Comparison of ENCODE assay signal across 13 mouse cellular contexts in genomic region chr8:47988111-47988510, GRCm38 (mm10). TPM values are rescaled to one million over a fixed set of nuclear protein-coding genes. Genes with fewer than 3 reads are reported as not detected.
DNase-seq lines count a peak whose midpoint lies in the region; ATAC-seq lines count a peak whose summit lies in the region.
"Had no signal": no experiment of that assay in that cellular context is flagged by ENCODE, and none has a peak within 500 bp of the region (broad histone marks: within the 10 kb centered on the region; RNA-seq: fewer than 3 reads in every experiment).

No protein-coding gene starts in this region.

- H3K36me3 ChIP-seq in heart, embryonic 14.5 days (ENCODE audit: control insufficient read depth, insufficient read depth, low read length) = 0 out of 2 replicates have a peak, but pooled peaks cover 5% of the 10 kb centered on the region
- H3K36me3 ChIP-seq in lung, embryonic 15.5 days = no peaks in the 10 kb centered on the region
- no peaks in the 10 kb centered on the region for H3K36me3 ChIP-seq in intestine, embryonic 16.5 days (ENCODE audit: control insufficient read depth, insufficient read depth, low read length)
- H3K36me3 ChIP-seq in stomach, embryonic 16.5 days (ENCODE audit: control insufficient read depth, insufficient read depth, low read length) = no peaks in the 10 kb centered on the region
- H3K36me3 ChIP-seq in midbrain, embryonic 16.5 days (ENCODE audit: control insufficient read depth, insufficient read depth, low read length) = no peaks in the 10 kb centered on the region

- no peaks in the 10 kb centered on the region for H3K9me3 ChIP-seq in heart, embryonic 14.5 days (ENCODE audit: control insufficient read depth, low read length)
- H3K9me3 ChIP-seq in lung, embryonic 15.5 days = no peaks in the 10 kb centered on the region
- no peaks in the 10 kb centered on the region for H3K9me3 ChIP-seq in intestine, embryonic 16.5 days (ENCODE audit: control insufficient read depth, low read length)
- no peaks in the 10 kb centered on the region for H3K9me3 ChIP-seq in stomach, embryonic 16.5 days (replicated peaks; ENCODE audit: control insufficient read depth, low read length)
- no peaks in the 10 kb centered on the region for H3K9me3 ChIP-seq in midbrain, embryonic 16.5 days (replicated peaks; ENCODE audit: control insufficient read depth, low read length, poor library complexity, severe bottlenecking)

- H3K9ac ChIP-seq in heart, embryonic 14.5 days (ENCODE audit: low read length) = peak overlapping the region; percentile 34; the same call in 1 of the 2 replicates
- no peak overlapping the region for H3K9ac ChIP-seq in lung, embryonic 15.5 days
- 0 out of 2 replicates have a peak overlapping the region, but pooled peaks have one; percentile 8 for H3K9ac ChIP-seq in intestine, embryonic 16.5 days (ENCODE audit: low read depth, low read length)
- H3K9ac ChIP-seq in stomach, embryonic 16.5 days (ENCODE audit: low read length) = no peak overlapping the region
- no peak overlapping the region for H3K9ac ChIP-seq in midbrain, embryonic 16.5 days (ENCODE audit: low read depth, low read length)

- no peaks in the 10 kb centered on the region for H3K27me3 ChIP-seq in heart, embryonic 14.5 days (ENCODE audit: control insufficient read depth, insufficient read depth, low read length)
- no peaks in the 10 kb centered on the region for H3K27me3 ChIP-seq in lung, embryonic 15.5 days
- no peaks in the 10 kb centered on the region for H3K27me3 ChIP-seq in intestine, embryonic 16.5 days (replicated peaks; ENCODE audit: control insufficient read depth, insufficient read depth, low read length)
- no peaks in the 10 kb centered on the region for H3K27me3 ChIP-seq in stomach, embryonic 16.5 days (ENCODE audit: control insufficient read depth, insufficient read depth, low read length)
- no peaks in the 10 kb centered on the region for H3K27me3 ChIP-seq in midbrain, embryonic 16.5 days (ENCODE audit: control insufficient read depth, insufficient read depth, low read depth, low read length)
- H3K27me3 ChIP-seq: Patski had no signal

- intact Hi-C loops in left cerebral cortex, postnatal 14 days (cut with DNase I) = no loop called here

- no peak overlapping the region for H3K27ac ChIP-seq in heart, embryonic 14.5 days (replicated peaks in 1 of 2; ENCODE audit: control insufficient read depth in 1 of 2, insufficient read depth in 1 of 2, low read depth in 2 of 2, low read length in 2 of 2)
- H3K27ac ChIP-seq in lung, embryonic 15.5 days = 0 out of 2 replicates have a peak overlapping the region, but pooled peaks have one; percentile 2
- no peak overlapping the region for H3K27ac ChIP-seq in intestine, embryonic 16.5 days (ENCODE audit: low read length)
- no peak overlapping the region for H3K27ac ChIP-seq in stomach, embryonic 16.5 days (ENCODE audit: low read length)
- no peak overlapping the region for H3K27ac ChIP-seq in midbrain, embryonic 16.5 days (ENCODE audit: low read length)
- H3K27ac ChIP-seq: macrophage had no signal

- no peak for ATAC-seq in heart, embryonic 14.5 days (ENCODE audit: insufficient number of reproducible peaks, insufficient read depth, low FRiP score, low read depth)
- no peak for ATAC-seq in lung, embryonic 15.5 days (ENCODE audit: borderline replicate concordance, extremely low read depth, low FRiP score, low TSS enrichment)
- peak; percentile 19; the same call in 1 of the 2 replicates for ATAC-seq in intestine, embryonic 16.5 days
- no peak for ATAC-seq in stomach, embryonic 16.5 days (ENCODE audit: insufficient read depth, low FRiP score)
- ATAC-seq in midbrain, embryonic 16.5 days = no peak
- ATAC-seq: Patski had no signal

- H3K4me3 ChIP-seq in heart, embryonic 14.5 days (ENCODE audit: control insufficient read depth in 1 of 2, insufficient read depth in 1 of 2, low read depth in 1 of 2, low read length in 2 of 2) = peak overlapping the region in 1 of 2 experiments; percentile 6; a peak in 1 of 4 replicates
- H3K4me3 ChIP-seq in lung, embryonic 15.5 days = peak overlapping the region; percentile 79
- peak overlapping the region; percentile 12; the same call in 1 of the 2 replicates for H3K4me3 ChIP-seq in intestine, embryonic 16.5 days (ENCODE audit: low read length)
- 0 out of 2 replicates have a peak overlapping the region, but pooled peaks have one; percentile 15 for H3K4me3 ChIP-seq in stomach, embryonic 16.5 days (replicated peaks; ENCODE audit: low read length)
- H3K4me3 ChIP-seq in midbrain, embryonic 16.5 days (ENCODE audit: low read depth, low read length) = no peak overlapping the region

- peaks cover 22 to 49% of the 10 kb centered on the region in 2 experiments for H3K4me1 ChIP-seq in heart, embryonic 14.5 days (ENCODE audit: control insufficient read depth in 2 of 2, insufficient read depth in 2 of 2, low read length in 2 of 2)
- H3K4me1 ChIP-seq in lung, embryonic 15.5 days = peaks cover 50% of the 10 kb centered on the region
- H3K4me1 ChIP-seq in intestine, embryonic 16.5 days (ENCODE audit: control insufficient read depth, insufficient read depth, low read length) = peaks cover 25% of the 10 kb centered on the region
- H3K4me1 ChIP-seq in stomach, embryonic 16.5 days (ENCODE audit: control insufficient read depth, insufficient read depth, low read length) = peaks cover 32% of the 10 kb centered on the region
- peaks cover 23% of the 10 kb centered on the region for H3K4me1 ChIP-seq in midbrain, embryonic 16.5 days (ENCODE audit: control insufficient read depth, insufficient read depth, low read length)

- no peak for DNase-seq in heart, postnatal 4 days
- no peak for DNase-seq in lung, postnatal 10 days
- DNase-seq in left cerebral cortex, postnatal 14 days (ENCODE audit: low spot score in 2 of 2) = no peak
- DNase-seq: adrenal gland, postnatal 10 days; cerebellum, adult 11 months; right cerebral cortex, adult 18-20 months had no signal

- peak overlapping the region; percentile 73 for H3K4me2 ChIP-seq in heart, embryonic 14.5 days (ENCODE audit: low read length)
- peak overlapping the region; percentile 85 for H3K4me2 ChIP-seq in lung, embryonic 15.5 days
- peak overlapping the region; percentile 49 for H3K4me2 ChIP-seq in intestine, embryonic 16.5 days (ENCODE audit: low read depth, low read length)
- H3K4me2 ChIP-seq in stomach, embryonic 16.5 days (ENCODE audit: low read depth, low read length) = peak overlapping the region; percentile 27
- no peak overlapping the region for H3K4me2 ChIP-seq in midbrain, embryonic 16.5 days (ENCODE audit: low read length)

- WGBS in heart, embryonic 14.5 days = 78% methylated on average over 15 of the region's 15 CpGs
- 52% methylated on average over 15 of the region's 15 CpGs for WGBS in lung, embryonic 15.5 days
- WGBS in intestine, embryonic 16.5 days = 43% methylated on average over 15 of the region's 15 CpGs
- 33% methylated on average over 15 of the region's 15 CpGs for WGBS in stomach, embryonic 16.5 days
- WGBS in midbrain, embryonic 16.5 days = 84% methylated on average over 15 of the region's 15 CpGs

RNA-seq across cellular contexts. Expression of gene Wwc2, which starts 2.6 kb away (rescaled TPM):
- 13.5 and 14.7 TPM in 2 replicates for polyA plus RNA-seq in heart, embryonic 14.5 days (2014; fragmentation: Nextera tagmentation; extraction: Ambion mirVana)
- total RNA-seq in heart, postnatal 4 days (2021) = 10 to 100 TPM; 47.4 to 47.9 TPM
- polyA plus RNA-seq in lung, embryonic 15.5 days (2015; fragmentation: Nextera tagmentation; extraction: Ambion mirVana) = 13.0 and 13.9 TPM in 2 replicates
- 5.6 and 7.0 TPM in 2 replicates for polyA plus RNA-seq in intestine, embryonic 16.5 days (2015; fragmentation: Nextera tagmentation; extraction: Ambion mirVana)
- 7.2 and 8.0 TPM in 2 replicates for polyA plus RNA-seq in stomach, embryonic 16.5 days (2015; fragmentation: Nextera tagmentation; extraction: Ambion mirVana)
- 10 to 100 TPM; 27.5 to 27.8 TPM for total RNA-seq in left cerebral cortex, postnatal 14 days (2021)
- polyA plus RNA-seq in midbrain, embryonic 16.5 days (2015; fragmentation: Nextera tagmentation; extraction: Ambion mirVana) = 4.3 and 4.7 TPM in 2 replicates

Comparison
In these comparisons a context has a peak if more than half of its experiments do, and no peak if none do; other contexts are left out.
1. H3K9ac ChIP-seq: peak in heart, embryonic 14.5 days (single experiment) and intestine, embryonic 16.5 days (single experiment); none in lung, embryonic 15.5 days (single experiment), stomach, embryonic 16.5 days (single experiment) and midbrain, embryonic 16.5 days (single experiment).